Mouse (Mus musculus) adrenal gland, adult (tissue): ENCODE measurements around the gene Mpv17l2.

ENCODE experiments used
- DNase-seq, 2 experiments: peaks; one replicate each; pipeline ENCODE4 v3.0.0; 2022 to 2023; ENCODE audit warnings: low spot score in 1 of 2; ENCODE audit not compliant: inconsistent age in 2 of 2

Mpv17l2 gene

DNA sequence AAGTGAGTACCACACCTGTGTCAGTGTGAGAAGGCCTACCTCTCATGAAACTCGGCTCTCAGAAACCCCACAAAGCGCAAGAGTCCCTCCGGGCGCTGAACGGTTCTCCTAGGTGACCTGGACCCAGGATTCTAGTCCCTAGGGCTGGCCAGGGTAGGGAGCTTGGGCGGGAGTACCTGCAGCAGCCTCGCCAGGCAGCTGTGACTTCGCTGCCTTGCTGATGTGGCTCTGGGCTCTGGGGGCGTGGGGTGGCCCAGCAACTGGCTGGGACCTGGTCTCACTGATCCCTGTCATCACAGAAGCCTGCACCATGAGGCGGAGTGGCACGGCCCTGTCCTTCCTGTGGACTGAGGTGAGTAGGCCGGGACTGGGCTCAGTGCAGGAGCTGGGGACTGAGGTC is 36.5 kb downstream of the Mpv17l2 start:
- DNase-seq = no peak

- no peak for DNase-seq
Observed at GRCm38 (mm10) chr8:70723486-70724210, 37.1 kb downstream of the Mpv17l2 start, which contains the start of gene Pde4c. Pde4c (plus strand) TSS chr8:70723720.

GRCm38 (mm10) chr8:70721601-70722000 is 39.1 kb downstream of the Mpv17l2 start:
- DNase-seq = peak in 1 of 2 experiments; percentile 12

DNA sequence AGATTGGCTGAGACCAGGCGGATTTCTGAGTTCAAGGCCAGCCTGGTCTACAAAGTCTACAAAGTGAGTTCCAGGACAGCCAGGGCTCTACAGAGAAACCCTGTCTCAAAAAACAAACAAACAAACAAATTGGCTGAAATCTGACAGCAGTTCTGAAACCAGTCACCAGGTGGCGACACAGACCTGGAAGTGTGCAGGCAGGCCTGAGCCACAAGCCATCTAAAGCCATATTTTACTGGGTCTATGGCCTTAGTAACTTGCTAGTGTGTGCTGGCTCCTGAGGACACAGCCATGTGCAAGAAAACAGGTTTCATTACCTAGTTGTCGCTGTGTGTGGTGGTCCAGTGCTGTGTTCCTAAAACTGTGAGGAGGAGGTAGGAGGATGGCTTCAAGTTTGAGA is 40.0 kb downstream of the Mpv17l2 start:
- DNase-seq = peak; percentile 75 to 93

DNA sequence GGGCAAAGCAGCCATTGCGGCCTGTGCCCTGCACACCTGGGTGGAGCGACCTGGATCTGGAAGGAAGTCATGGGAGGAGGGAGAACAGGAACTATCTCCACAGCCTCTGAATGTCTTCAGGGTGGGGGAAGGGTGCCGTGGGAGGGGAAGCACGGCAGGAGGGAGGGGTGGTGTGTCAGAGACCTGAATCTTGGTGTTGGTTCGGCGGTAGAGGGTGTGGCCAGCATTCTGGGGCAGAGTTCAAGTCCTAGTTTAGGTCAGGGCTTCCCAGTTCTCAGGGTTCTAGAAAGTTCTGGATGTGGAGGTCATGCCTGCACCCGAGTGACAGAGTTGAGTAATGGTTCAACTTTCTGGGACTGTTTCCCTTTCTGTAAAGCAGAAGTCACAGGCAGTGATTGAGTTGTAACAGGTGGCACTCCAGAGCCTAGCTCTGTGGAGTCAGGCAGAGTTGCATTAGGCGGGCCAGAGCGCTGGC is 40.9 kb downstream of the Mpv17l2 start:
- peak; percentile 23 to 64 for DNase-seq

DNA sequence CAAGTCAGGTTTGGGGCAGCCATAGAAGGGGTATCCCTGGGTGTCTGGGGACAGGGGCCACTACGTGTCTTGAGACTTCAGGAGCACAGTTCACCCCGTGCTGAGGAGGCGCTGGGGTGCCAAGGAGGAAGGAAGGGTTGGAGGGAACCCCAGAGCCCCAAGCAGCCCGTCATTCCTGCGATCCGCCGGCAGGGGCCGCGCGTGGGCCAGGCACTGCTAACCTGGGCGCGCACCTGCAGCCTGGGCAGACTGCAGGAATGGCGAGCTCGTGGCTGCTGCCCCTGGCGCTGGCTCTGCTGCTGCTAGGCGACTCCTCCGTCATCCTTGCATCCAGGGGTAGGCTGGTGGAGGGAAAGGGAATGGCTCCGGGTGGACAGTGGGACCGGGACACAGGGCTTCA is 42.4 kb downstream of the Mpv17l2 start, which contains the start of gene Gm3336:
Gene Gm3336 (plus strand): TSS at position 247 of the 400 bp plus-strand sequence.
- peak; percentile 58 to 80 for DNase-seq

DNA sequence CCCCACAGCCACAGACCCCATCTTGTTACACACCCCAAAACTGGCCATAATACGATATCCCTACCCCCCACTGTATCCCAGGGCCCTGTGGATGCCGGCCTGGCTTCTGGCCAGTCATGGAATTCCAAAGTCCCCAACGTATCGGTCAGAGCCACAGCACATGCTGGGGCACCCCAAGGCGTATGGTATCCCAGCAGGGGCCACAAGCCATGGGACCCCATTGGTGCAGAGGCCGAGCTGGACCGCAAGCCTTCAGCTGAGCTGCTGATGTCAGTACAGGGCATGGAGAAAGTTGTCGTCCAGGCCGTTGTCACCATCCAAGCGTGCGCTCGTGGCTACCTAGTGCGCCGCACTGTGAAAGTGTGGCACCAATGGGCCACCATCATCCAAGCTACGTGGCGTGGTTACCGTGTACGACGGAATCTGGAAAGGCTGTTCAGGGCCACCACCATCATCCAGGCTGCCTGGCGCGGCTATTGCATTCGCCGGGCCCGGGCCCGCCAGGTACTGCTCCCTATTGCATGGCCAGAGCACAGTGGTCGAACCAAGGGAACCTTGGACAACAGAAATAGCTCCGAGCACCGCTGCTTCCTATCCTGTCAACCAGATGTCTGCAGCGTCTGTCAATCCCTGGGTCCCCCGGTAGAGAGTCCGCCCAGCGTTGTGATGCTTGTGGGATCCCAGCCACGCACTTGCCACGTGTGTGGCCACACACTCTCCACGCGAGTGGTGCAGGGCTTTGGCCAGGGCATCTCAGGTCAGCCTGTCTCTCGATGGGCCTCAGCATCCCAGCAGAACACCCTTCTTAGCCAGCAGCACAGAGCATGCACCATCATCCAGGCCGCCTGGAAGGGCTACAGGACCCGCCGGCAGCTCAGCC is 44.0 kb downstream of the Mpv17l2 start:
- peak; percentile 17 to 30 for DNase-seq

- DNase-seq = peak; percentile 45 to 81
Observed at GRCm38 (mm10) chr8:70715086-70715485, 45.7 kb downstream of the Mpv17l2 start.

GRCm38 (mm10) chr8:70713991-70714390 is 46.8 kb downstream of the Mpv17l2 start:
- DNase-seq = peak; percentile 9 to 32

DNA sequence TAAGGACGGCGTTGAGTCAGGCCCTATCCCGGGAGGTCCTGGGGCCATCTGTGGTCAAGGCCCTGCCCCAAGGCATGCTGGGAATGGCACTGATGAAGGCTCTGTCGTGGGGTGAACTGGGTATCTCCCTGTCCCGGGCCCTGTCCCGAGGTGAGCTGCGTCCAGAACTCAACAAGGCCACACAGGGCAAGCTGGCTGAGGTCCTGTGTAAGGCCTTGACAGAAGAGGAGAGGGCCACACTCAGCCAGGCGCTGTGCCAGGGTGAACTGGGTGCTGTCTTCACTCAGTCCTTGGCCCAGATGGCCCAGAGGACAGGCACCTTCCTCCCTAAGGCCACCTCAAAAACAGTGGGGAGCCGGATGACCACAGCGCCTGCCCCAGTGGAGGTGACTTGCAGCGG is 49.7 kb downstream of the Mpv17l2 start:
- DNase-seq = peak; percentile 87 to 94

DNA sequence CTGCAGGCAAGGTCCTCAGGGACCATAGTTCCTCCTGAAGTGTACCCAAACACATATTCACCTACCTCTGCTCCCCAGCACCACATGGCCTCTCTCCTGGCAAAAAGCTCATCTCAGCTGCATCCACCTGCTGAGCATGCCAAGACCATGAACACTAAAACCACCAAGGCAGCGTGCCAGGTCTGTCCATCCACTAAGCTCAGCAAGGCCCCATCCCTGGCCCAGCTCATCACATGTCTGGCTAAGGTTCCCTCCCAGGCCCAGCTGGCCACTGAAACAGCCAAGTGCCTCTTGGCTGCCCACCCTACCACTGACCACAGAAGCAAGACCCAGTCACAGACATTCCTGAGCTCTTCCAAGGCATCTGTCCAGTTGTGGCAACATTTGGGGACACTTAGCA is 50.5 kb downstream of the Mpv17l2 start:
- DNase-seq = peak; percentile 51 to 75

DNA sequence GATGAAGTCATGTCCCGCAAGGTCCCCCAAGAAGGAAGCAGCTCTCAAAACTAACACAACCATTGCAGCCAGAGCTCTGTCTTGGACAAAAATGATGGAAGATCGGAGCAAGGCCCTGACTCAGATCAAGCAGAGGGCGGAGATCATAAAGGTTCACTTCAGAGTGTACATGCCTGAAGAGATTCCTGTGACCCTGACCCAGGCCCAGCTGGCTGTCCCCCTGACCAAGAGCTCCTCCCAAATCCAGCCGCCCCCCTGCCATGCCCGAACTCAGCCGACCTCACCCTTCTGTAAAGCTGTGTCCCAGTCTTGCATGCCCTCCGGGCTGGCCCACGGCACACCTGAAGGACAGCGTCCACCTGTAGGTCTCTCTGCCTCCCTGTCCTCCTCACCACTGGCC is 51.0 kb downstream of the Mpv17l2 start:
- peak in 1 of 2 experiments; percentile 24 for DNase-seq
